Mouse (Mus musculus) small intestine, adult 2 months (tissue): ENCODE data around the gene Hsd17b12.
A peak's percentile ranks its signal among the peaks of the same experiment; 100 is the strongest.

ENCODE experiments used
- CTCF ChIP-seq: fragments of 200-500 bp; IDR thresholded peaks from 2 replicates; pipeline ENCODE4 v1.5.1; 2012; ENCODE audit warnings: low read depth, mild to moderate bottlenecking, control low read depth, inconsistent platforms, low read length, moderate library complexity, mixed read lengths; ENCODE audit not compliant: insufficient replicate concordance, insufficient read length; ENCODE audit errors: extremely low read depth
- POLR2A ChIP-seq: fragments of 200-500 bp; IDR thresholded peaks from 2 replicates; pipeline ENCODE4 v1.6.1; 2012; ENCODE audit warnings: low read depth, mild to moderate bottlenecking, control low read depth, inconsistent platforms, low read length, moderate library complexity

DNA sequence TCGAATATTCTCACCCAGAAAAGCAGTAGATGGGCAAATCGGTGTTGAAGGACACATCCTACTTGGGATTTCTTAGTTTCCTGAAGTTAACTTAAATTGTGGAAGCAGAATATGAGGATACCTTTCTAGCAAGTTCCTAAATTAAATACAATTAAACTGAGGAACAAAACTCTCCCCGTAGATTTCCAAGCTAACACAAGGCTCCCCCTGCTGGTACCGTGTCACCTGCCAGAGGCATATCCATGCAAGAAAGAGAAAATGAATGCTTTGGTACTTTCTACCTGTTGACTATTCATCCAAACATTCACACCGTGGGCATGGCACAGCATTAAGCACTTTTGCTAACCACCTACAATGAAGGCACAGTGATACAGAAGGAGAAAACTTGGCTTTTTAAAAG is 98.3 kb downstream of the Hsd17b12 start:
- TF ChIP-seq POLR2A (no peak), CTCF (peak; percentile 14; the same call in 1 of the 2 replicates)
